Mouse (Mus musculus) Patski (cell line): ENCODE measurements around the gene Chrm4. TPM values are rescaled to one million over a fixed set of nuclear protein-coding genes. Genes with fewer than 3 reads are reported as not detected.

Source experiments
- ATAC-seq: fragments of 100-300 bp; one replicate; pipeline ENCODE4 v1.8.0; 2021
- CTCF ChIA-PET: fragments of 350-600 bp; sonication (Branson Sonifier 250); formaldehyde crosslinking; loops from one replicate; lab custom pipeline; 2022; ENCODE audit warnings: inconsistent platforms; lab: Charles Lee
- POLR2A ChIA-PET: fragments of 350-600 bp; sonication (Branson Sonifier 250); formaldehyde crosslinking; loops from one replicate; lab custom pipeline; 2022; ENCODE audit warnings: antibody characterized with exemption, inconsistent platforms; lab: Charles Lee
- DNase-seq: peaks from one replicate; pipeline ENCODE4 v3.0.0-alpha.2; 2011; ENCODE audit warnings: low read depth, low spot score
- H3K27me3 ChIP-seq: fragments of 371-371 bp; one replicate; pipeline ENCODE4 v1.5.1; 2021
- CTCF ChIP-seq: fragments of 100-300 bp; IDR thresholded peaks from one replicate; pipeline ENCODE4 v1.5.1; 2021
- in situ Hi-C: fragments of 300-500 bp; cut with MboI; formaldehyde crosslinking; loops from 3 replicates; pipeline ENCODE4 v1.11.1; 2018; ENCODE audit warnings: low pct_unique_long_range_greater_than_20kb, mixed read lengths
- polyA plus RNA-seq: library from polyadenylated mRNA; unstranded; gene quantifications from one replicate; pipeline ENCODE4 v1.2.3, GENCODE M21; 2021

Chrm4 gene
- polyA plus RNA-seq, 1 experiment from 2014 or later = not detected

DNA sequence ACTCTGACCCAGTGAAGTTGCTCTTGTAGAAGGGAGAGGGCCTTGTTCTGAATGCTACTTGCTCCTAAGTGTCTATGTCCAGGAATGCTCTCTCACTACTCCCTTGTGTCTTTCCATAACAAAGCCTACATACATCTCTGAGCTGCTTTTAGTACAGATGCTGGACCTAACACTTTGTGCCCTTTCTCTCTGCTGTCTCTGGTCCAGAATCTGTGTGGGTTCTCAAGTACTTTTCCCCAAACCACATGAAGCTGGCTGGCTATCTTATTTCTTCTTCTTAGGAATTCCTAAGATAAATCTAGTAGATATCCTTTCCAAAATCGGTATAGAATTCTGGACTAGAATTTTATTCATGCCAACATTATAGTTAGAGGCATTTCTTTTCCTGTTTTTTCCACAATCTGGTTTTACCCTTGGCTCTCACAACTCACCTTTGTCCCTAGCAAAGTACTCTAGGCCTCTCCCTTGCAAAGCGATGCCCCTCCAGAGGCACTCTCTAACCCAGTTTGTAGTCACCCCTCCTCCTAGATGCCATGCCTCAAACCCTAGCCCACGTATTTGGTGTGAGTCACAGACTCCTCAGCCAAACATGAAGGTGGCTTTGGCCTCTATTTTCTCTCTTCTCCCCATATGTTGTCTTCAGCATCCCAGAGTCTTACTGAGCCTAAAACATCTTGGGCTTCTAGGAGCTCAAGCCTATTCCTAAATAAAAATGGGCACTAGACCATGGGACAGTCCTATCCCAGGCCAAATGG, 23.7 kb upstream of the Chrm4 start:
- H3K27me3 ChIP-seq = no peaks in the 10 kb centered on the region
- ATAC-seq (no peak), DNase-seq (no peak)
- POLR2A ChIA-PET = no interaction called here
- in situ Hi-C loops = no loop called here
- CTCF ChIA-PET = no interaction called here
- TF ChIP-seq CTCF = no peak

DNA sequence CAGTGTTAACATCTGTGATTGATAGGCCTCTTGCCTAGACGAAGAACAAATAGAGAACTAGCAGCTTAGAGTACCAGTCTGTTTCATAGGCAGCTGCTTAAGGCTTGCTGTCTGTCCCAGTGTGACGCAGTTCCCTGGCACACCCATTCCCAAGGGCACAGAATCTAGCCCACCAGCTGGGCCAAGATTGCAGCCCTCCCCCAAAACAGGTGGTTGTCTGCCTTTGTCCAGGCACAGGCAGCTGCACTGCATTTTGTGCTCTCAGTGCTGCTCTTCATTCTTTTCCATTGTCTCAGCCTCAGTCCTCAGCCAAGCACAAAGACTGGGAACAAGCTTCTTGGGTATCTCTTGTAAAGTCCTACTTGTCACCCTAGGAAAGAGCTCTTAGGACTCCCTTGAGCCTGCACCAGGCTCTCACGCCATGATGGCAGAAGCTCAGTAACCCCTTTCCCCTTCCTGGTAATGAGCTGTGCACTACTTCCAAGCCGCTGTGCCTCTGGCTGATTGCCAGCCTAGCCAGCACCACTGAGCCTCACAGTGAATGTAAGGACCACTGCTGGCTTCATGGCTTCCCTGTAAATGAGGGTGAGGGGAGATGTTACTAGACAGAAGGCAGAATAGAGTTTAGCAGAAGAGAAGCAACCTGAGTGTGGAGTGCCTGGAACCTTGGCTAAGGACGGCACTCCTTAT, 22.3 kb upstream of the Chrm4 start:
- no peak for TF ChIP-seq CTCF

DNA sequence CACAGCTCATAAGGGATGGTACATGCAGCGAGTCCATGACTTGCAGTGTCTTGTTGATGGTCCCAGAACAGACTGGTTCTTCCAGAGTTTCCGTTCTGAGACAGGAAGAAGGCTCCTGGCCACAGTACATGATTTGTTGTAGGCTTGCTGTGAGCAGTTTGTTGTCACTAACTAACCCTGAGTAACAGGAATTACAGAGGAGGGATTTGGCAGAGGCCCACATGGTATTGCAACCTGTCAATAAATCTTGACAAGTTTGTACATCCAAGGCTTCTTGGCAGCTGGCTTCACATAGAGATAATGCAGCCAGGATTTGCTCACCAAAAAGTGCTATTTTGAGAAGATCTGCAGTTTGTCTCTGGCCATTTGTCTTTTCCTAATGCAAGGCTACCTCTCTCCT, 20.9 kb upstream of the Chrm4 start:
- CTCF ChIA-PET = interaction anchor here (1.0 kb wide), 1 partner anchor 10 kb away, joined by 4 read pairs; no protein-coding TSS in a partner anchor

More for the DNA sequence above, 22.3 kb upstream of the Chrm4 start:
- ChIA-PET POLR2A (interaction anchor here (0.6 kb wide), 1 partner anchor 34 kb away, joined by 3 read pairs; no protein-coding TSS in a partner anchor), CTCF (no interaction called here)
- DNase-seq (no peak), ATAC-seq (no peak)
- no peaks in the 10 kb centered on the region for H3K27me3 ChIP-seq
- in situ Hi-C loops = no loop called here

DNA sequence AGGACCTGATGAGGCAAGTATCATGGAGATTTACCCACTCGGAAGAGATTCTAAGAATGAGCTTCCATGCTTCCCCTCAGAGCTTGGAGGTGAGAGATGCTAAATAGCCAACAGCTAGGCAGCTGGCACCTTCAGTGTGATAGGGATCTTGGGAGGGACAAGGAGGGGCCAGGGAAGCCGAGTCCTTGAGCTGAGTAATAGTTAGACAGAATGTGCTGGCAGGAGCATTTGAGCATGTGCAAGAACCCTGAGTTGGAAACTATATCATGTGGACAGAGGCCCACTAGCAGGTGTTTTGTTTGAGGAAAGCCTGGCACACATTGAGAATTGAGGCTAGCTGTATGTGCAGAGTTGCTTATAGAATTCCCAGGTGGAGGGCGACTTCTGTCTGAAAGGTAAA, 14.4 kb upstream of the Chrm4 start:
- ChIA-PET POLR2A (interaction anchor here (0.7 kb wide), 1 partner anchor 97 kb away, joined by 3 read pairs; no protein-coding TSS in a partner anchor), CTCF (interaction anchor here (1.2 kb wide), 1 partner anchor 13 kb away, joined by 3 read pairs; no protein-coding TSS in a partner anchor)
- no peak for TF ChIP-seq CTCF
- no peak for ATAC-seq
- no peaks in the 10 kb centered on the region for H3K27me3 ChIP-seq
- no peak for DNase-seq
- in situ Hi-C loops = no loop called here

More for the DNA sequence above, 20.9 kb upstream of the Chrm4 start:
- POLR2A ChIA-PET = no interaction called here
- DNase-seq (no peak), ATAC-seq (no peak)
- in situ Hi-C loops = no loop called here
- TF ChIP-seq CTCF = no peak
- H3K27me3 ChIP-seq = no peaks in the 10 kb centered on the region

DNA sequence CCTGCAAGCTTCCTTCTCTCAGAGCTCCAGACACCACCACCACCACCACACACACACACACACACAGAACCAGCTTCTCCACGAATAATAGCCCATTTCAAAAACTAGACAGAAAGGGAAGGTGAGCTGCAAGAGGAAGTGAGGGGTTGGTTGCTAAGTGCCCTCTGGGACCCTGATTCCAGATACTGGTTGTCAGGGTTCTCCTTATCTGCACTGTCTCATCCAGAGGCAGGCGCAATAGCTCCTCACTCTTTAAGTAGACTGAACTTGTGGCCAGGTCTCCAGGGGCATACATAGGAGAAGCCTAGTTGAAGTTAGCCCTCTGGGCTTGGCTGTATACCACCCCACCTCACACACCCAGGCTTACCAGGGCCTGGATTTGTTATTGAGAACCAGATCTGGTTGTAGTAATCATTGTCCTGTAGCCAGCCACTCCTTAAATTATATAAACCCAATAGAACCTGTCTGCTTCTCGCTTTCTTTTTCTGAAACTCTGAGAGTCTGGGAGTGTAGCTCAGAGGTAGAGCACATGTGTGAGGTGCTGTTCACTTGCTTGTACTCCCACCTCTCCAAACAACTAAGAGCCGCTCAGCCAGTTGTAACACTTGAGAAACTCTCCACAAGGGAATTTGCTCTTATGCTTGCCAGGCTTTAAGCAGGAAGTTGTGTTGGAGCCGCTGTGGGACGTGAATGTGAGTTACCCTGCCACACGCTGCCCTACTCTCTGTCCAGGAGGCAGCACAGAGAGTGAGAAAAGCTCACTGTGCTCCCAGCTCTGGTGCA, 13.5 kb upstream of the Chrm4 start:
- CTCF ChIA-PET = no interaction called here
- H3K27me3 ChIP-seq = no peaks in the 10 kb centered on the region
- POLR2A ChIA-PET = no interaction called here
- TF ChIP-seq CTCF = no peak
- in situ Hi-C loops = no loop called here
- ATAC-seq = no peak
- no peak for DNase-seq

DNA sequence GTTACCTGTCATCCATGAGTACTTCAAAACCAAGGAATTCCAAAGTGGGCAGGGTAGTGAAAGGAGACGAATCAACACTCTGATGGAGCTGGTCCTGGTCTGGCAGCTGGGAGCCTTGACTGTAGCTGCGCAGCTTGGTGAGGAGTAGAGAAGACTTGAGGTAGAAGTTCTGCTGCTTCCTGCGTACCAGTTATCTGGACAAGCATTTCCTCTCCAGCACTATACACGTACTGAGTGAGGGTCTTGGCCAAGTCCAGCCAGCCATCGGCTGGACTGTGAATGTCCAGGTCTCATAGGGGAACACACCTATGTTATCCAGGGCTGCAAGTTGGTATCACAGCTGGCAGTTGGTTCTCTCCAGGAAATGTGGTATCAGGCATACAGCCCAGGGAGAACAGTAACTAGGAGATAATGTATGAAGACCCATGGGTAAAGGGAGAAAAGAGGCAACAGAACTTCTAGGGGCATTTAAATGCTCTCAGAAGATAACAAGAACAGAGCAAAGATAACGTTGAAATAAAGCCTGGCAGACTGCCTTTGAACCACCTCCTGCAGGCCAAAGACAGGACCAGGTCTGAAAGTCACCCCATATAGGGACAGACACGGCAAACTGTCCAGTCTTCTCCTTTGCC, 10.6 kb upstream of the Chrm4 start:
- no peaks in the 10 kb centered on the region for H3K27me3 ChIP-seq
- ChIA-PET POLR2A (no interaction called here), CTCF (interaction anchor here (0.9 to 2.2 kb wide), 3 partner anchors 9 to 137 kb away, joined by 3 to 4 read pairs (median 3); no protein-coding TSS in a partner anchor)
- ATAC-seq (no peak), DNase-seq (no peak)
- no peak for TF ChIP-seq CTCF
- in situ Hi-C loops = no loop called here

DNA sequence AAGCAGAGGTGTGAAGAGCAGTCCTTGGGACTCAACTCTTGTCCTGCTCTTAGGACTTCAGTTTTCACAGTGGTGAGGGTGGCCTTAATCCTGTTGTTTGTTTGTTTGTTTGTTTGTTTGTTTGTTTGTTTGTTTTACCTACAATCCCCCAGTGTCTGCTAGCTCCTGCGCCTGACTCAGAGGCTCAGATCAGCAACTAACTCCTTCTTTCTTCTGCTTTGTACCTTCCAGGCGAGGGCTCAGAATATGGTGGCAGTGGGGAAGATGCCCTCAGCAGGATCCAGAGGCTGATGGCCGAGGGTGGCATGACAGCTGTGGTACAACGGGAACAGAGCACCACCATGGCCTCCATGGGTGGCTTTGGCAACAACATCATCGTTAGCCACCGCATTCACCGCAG, 10.0 kb upstream of the Chrm4 start:
- CTCF ChIA-PET = interaction anchor here (1.5 to 2.2 kb wide), 2 partner anchors 11 to 137 kb away, joined by 3 to 4 read pairs; no protein-coding TSS in a partner anchor
- DNase-seq (no peak), ATAC-seq (no peak)
- in situ Hi-C loops = no loop called here
- TF ChIP-seq CTCF = no peak
- no peaks in the 10 kb centered on the region for H3K27me3 ChIP-seq
- POLR2A ChIA-PET = no interaction called here

DNA sequence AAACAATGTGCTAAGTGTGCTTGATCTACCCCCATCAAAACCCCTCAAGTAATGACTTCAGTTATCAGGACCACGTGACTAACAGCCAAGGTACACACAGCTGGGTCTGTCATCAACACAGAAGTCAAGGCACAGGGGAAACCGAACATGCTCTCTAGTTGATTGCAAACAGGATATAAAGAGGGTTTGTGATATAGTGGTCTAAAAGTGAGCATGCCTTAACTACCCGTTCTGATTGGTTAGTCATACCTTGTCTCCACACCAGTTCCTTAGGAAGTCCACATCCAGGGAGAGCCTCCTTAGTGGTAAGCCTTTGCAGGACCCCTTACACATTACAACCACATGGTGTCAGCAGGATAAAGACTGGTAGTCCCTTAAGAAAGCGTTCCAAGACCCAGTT, 6.9 kb upstream of the Chrm4 start:
- ChIA-PET POLR2A (no interaction called here), CTCF (no interaction called here)
- DNase-seq (no peak), ATAC-seq (no peak)
- TF ChIP-seq CTCF = no peak
- peaks cover 12% of the 10 kb centered on the region for H3K27me3 ChIP-seq
- in situ Hi-C loops = no loop called here

DNA sequence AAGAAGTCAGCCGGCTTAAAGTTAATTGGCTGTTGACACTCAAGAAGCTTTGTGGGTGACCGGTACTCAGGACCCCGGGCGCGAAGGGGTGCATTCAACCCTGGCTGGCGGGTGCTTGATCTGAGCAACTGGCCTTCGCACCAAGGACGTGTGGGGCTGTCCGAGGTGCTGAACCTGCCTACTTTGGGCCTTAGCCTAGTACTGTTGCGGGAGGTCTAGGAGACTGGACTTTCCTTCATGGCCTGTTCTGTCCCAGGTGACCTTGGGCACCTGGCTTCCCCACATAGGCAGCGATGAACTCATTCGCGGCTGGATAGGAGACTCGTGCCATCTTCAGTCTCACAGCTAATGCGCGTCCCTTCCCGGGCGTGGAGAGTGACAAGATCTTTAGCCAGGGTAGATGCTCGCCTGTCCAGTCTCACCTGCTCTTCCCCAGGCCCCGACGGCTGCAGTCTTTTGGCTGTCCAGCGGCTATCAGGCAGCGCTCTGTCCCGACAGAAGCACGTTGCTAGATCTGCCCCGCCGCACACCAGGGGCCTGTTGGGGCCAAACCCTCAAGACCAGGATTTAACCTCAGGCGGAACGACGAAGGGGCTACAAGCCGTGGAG, 5.8 kb upstream of the Chrm4 start:
- peaks cover 12% of the 10 kb centered on the region for H3K27me3 ChIP-seq
- TF ChIP-seq CTCF = no peak
- ATAC-seq (no peak), DNase-seq (no peak)
- ChIA-PET CTCF (no interaction called here), POLR2A (interaction anchor here (0.6 kb wide), 1 partner anchor 61 kb away, joined by 4 read pairs; no protein-coding TSS in a partner anchor)
- in situ Hi-C loops = no loop called here
